7 mouse cellular contexts compared by ENCODE assay signal in the genomic region with DNA sequence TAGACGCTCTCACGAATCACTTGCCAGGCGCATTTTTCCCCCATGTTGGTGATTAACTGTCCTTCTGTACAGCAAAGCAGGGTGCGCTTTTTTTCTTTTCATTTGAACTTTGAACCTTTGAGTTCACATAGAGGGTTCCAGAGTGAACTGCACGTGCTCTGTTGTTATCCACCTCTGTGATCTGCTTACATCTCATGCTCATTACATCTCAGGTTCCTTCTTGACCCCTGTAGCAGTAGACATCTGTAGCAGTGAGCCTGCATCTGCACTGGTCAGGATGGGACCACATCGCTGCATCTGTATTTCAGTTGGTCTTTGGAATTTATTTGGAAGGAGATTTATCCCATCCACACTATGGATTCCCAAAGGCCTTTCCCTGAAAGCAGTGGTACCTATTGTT.
DNase-seq lines count a peak whose midpoint lies in the region; ATAC-seq and TF ChIP-seq lines count a peak whose summit lies in the region.

No protein-coding gene starts in this region.

- no peak for TF ChIP-seq CTCF in hindbrain, postnatal 0 days (IDR thresholded peaks at IDR 0.05; ENCODE audit: low read depth)
- TF ChIP-seq CTCF in cerebellum, adult 2 months (IDR thresholded peaks at IDR 0.05; ENCODE audit: borderline replicate concordance, insufficient read depth, low read depth, low read length) = no peak

- H3K36me3 ChIP-seq in embryonic facial prominence, embryonic 12.5 days = no peaks in the 10 kb centered on the region
- H3K36me3 ChIP-seq in hindbrain, postnatal 0 days (ENCODE audit: insufficient read depth, low read length) = no peaks in the 10 kb centered on the region
- H3K36me3 ChIP-seq in midbrain, embryonic 10.5 days = peaks cover 43% of the 10 kb centered on the region

- H3K4me2 ChIP-seq in embryonic facial prominence, embryonic 12.5 days (replicated peaks) = peak overlapping the region; percentile 38
- peak overlapping the region; percentile 64 for H3K4me2 ChIP-seq in hindbrain, postnatal 0 days (ENCODE audit: low read depth, low read length)

- peaks cover 8% of the 10 kb centered on the region; the same call in 1 of the 2 replicates for H3K4me1 ChIP-seq in embryonic facial prominence, embryonic 12.5 days
- peaks cover 6% of the 10 kb centered on the region; the same call in 1 of the 2 replicates for H3K4me1 ChIP-seq in hindbrain, postnatal 0 days (ENCODE audit: insufficient read depth, low read length)
- peaks cover 43% of the 10 kb centered on the region for H3K4me1 ChIP-seq in midbrain, embryonic 10.5 days
- no peaks in the 10 kb centered on the region for H3K4me1 ChIP-seq in cerebellum, adult 2 months (ENCODE audit: control insufficient read depth, insufficient read depth, low read length)

- no peaks in the 10 kb centered on the region for H3K27me3 ChIP-seq in embryonic facial prominence, embryonic 12.5 days
- no peaks in the 10 kb centered on the region for H3K27me3 ChIP-seq in hindbrain, postnatal 0 days (ENCODE audit: insufficient read depth, low read length)
- H3K27me3 ChIP-seq in midbrain, embryonic 10.5 days (ENCODE audit: low read depth, poor library complexity, severe bottlenecking) = no peaks in the 10 kb centered on the region
- no peaks in the 10 kb centered on the region for H3K27me3 ChIP-seq in cerebellum, adult 2 months (ENCODE audit: control insufficient read depth, insufficient read depth, low read length)

- DNase-seq in embryo, embryonic 11 days = peak; percentile 31
- DNase-seq in hindbrain, postnatal 0 days (ENCODE audit: low spot score) = no peak
- DNase-seq in midbrain, embryonic 10.5 days (ENCODE audit: low spot score) = no peak
- no peak for DNase-seq in cerebellum, adult 2 months
- DNase-seq in thymus, postnatal 14 days = no peak

- TF ChIP-seq POLR2A in cerebellum, adult 2 months (IDR thresholded peaks at IDR 0.05; ENCODE audit: borderline replicate concordance, insufficient read depth, low read length) = no peak

- H3K9me3 ChIP-seq in embryonic facial prominence, embryonic 12.5 days = no peaks in the 10 kb centered on the region
- no peaks in the 10 kb centered on the region for H3K9me3 ChIP-seq in hindbrain, postnatal 0 days (ENCODE audit: low read length)
- peaks cover 9% of the 10 kb centered on the region; the same call in 1 of the 2 replicates for H3K9me3 ChIP-seq in midbrain, embryonic 10.5 days (replicated peaks)

- no peak for ATAC-seq in embryonic facial prominence, embryonic 12.5 days (ENCODE audit: insufficient number of reproducible peaks, insufficient read depth, low FRiP score, low TSS enrichment)
- no peak for ATAC-seq in hindbrain, postnatal 0 days
- no peak for ATAC-seq in megakaryocyte-erythroid progenitor cell, adult 5-6 weeks (replicated peaks; ENCODE audit: low FRiP score, low TSS enrichment, poor library complexity, severe bottlenecking)

- H3K4me3 ChIP-seq in embryonic facial prominence, embryonic 12.5 days = no peak overlapping the region
- H3K4me3 ChIP-seq in hindbrain, postnatal 0 days (ENCODE audit: low read length) = peak overlapping the region; percentile 6; the same call in 1 of the 2 replicates
- peak overlapping the region; percentile 74 for H3K4me3 ChIP-seq in midbrain, embryonic 10.5 days
- no peak overlapping the region for H3K4me3 ChIP-seq in cerebellum, adult 2 months (replicated peaks; ENCODE audit: insufficient read depth, low read depth, low read length)

- WGBS in embryonic facial prominence, embryonic 12.5 days = 60% methylated on average over 6 of the region's 6 CpGs
- whole genome bisulfite sequencing in hindbrain, postnatal 0 days = 48% methylated on average over 6 of the region's 6 CpGs
- WGBS in midbrain, embryonic 10.5 days = 77% methylated on average over 6 of the region's 6 CpGs
- 85% methylated on average over 6 of the region's 6 CpGs for WGBS in cerebellum, adult 2 months

- H3K9ac ChIP-seq in embryonic facial prominence, embryonic 12.5 days = no peak overlapping the region
- no peak overlapping the region for H3K9ac ChIP-seq in hindbrain, postnatal 0 days (replicated peaks; ENCODE audit: low read length)

- H3K27ac ChIP-seq in embryonic facial prominence, embryonic 12.5 days = no peak overlapping the region
- H3K27ac ChIP-seq in hindbrain, postnatal 0 days = no peak overlapping the region; the same call in 1 of the 2 replicates
- peak overlapping the region; percentile 96 for H3K27ac ChIP-seq in midbrain, embryonic 10.5 days (replicated peaks)
- H3K27ac ChIP-seq in cerebellum, adult 2 months (ENCODE audit: insufficient read depth, low read length) = no peak overlapping the region

Comparison
In these comparisons a context has a peak if more than half of its experiments do, and no peak if none do; other contexts are left out.
1. H3K4me3 ChIP-seq: peak in hindbrain, postnatal 0 days (single experiment) and midbrain, embryonic 10.5 days (single experiment); none in embryonic facial prominence, embryonic 12.5 days (single experiment) and cerebellum, adult 2 months (single experiment).